Mouse (Mus musculus): ENCODE data around the gene F5.

GRCm38 (mm10) chr1:164220261-164220660 is 68.6 kb downstream of the F5 start:
- TF ChIP-seq CTCF (IDR thresholded peaks at IDR 0.05; ENCODE audit: control insufficient read depth, insufficient read depth, insufficient replicate concordance, low read depth, low read length) (no peak), POLR2A (IDR thresholded peaks at IDR 0.05; ENCODE audit: control insufficient read depth, low read depth, low read length) (no peak)

Data from testis, adult 2 months (tissue).